Mouse (Mus musculus): ENCODE measurements around the gene Gart.

DNA sequence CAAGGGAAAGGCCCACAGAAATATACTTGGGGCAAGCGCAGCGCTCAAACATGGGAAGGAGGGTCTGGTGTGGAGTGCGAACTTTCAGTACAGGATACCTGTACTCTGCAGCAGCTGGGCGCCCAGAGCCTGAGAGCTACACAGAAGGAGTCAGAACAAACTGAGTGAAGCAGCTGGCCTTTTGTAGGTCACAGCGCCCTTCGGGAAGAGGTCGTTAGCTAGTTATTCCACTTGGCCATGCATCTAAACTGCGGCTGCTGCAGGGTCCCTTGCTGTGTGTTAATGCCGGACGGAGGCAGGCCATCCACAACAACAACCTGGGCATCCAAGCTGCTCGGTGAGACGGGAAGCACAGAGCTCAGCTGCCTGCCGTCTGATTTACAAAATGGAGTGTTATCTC, 71.6 kb downstream of the Gart start:
- TF ChIP-seq RCOR1 (IDR thresholded peaks at IDR 0.05; ENCODE audit: low read depth, low read length) (no peak), SIN3A (IDR thresholded peaks at IDR 0.05; ENCODE audit: low read length) (no peak)
